Mouse (Mus musculus) naive thymus-derived CD4-positive, alpha-beta T cell, adult 2 months (primary cell): ENCODE results near the gene Srrm3.
A peak's percentile ranks its signal among the peaks of the same experiment; 100 is the strongest.

Experiments used
- DNase-seq: peaks from one replicate; pipeline ENCODE4 v3.0.0-alpha.2; 2011; ENCODE audit warnings: low read depth

Gene Srrm3

GRCm38 (mm10) chr5:135806555-135807262, at the start of gene Srrm3:
Srrm3 (plus strand) TSS chr5:135806890.
- DNase-seq: peak; percentile 97

- no peak for DNase-seq
Observed at GRCm38 (mm10) chr5:135761881-135762280, 44.8 kb upstream of the Srrm3 start.

- peak; percentile 84 for DNase-seq
Observed at GRCm38 (mm10) chr5:135763526-135763925, 43.2 kb upstream of the Srrm3 start.

DNA sequence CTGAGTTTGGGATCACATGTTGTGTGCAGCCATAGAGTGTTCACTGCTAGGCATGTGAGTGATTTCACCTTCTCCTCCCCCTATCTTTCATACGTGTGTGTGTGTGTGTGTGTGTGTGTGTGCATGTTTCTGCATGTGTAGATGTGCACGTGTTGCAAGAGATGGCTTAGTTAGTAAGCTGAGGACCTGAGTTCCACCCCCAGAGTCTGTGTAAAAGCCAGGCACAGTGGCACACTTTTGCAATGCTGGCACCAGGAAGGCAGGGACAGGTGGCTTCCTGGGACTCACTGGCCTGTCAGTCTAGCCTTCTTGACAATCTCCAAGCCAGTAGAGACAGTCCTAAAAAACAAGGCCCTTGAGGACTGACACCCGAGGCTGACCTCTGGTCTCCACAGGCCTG, 41.7 kb upstream of the Srrm3 start:
- no peak for DNase-seq

- no peak for DNase-seq
Observed at GRCm38 (mm10) chr5:135772519-135772918, 34.2 kb upstream of the Srrm3 start.

DNA sequence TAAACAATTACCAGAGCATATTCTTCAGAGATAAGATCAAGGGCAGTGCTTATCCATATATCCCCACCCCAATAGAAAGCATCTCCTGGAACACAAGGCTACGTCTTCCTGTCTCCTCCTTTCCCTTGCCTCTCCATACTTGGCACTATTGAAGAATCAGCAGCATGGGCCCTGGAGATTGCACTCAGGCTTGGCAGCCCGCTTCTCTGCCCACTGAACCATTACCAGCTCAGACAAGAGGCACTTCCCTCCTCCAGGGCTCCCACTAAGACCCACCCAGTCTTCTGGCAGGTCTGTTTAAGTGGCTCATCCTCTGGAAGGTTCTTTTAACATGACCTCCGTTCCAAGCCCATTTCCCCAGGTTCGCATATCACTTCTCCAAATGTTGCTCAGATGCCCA, 30.1 kb upstream of the Srrm3 start:
- no peak for DNase-seq

DNA sequence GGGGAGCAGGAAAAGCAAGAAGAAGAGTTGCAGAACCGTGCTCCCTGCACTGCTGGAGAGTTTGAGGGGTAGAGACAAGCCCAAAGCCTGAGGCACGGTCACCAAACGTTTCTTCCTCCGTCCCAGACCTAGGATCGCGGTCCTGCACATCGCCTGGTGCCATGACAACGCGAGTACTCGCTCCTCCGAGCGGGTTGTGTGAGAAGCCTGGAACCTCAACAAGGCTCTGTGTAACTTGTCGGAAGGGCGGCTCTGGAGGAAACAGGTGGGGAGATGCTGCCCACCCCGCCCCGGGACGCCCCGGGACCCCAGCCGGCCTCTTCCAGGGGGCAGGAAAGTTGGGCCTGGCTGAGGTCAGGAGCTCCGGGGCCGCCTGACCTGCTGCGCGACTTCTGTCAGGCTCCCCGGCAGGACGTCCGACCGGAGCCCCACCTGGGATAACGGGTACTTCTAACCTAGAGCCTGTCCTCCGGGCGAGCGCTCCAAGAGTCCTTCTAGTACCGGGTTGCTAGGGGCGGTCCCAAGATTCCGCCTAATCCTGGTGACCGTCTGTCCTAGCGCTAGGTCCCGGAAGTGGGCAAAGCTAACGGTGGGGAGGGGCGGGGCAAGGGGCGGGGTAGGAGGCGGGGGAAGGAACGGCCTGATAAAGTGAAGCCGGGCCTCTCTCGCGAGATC, 28.8 kb upstream of the Srrm3 start, which contains the start of gene Styxl1:
Gene Styxl1, minus strand, starts transcription at position 590 of the 675 bp plus-strand sequence.
- no peak for DNase-seq

DNA sequence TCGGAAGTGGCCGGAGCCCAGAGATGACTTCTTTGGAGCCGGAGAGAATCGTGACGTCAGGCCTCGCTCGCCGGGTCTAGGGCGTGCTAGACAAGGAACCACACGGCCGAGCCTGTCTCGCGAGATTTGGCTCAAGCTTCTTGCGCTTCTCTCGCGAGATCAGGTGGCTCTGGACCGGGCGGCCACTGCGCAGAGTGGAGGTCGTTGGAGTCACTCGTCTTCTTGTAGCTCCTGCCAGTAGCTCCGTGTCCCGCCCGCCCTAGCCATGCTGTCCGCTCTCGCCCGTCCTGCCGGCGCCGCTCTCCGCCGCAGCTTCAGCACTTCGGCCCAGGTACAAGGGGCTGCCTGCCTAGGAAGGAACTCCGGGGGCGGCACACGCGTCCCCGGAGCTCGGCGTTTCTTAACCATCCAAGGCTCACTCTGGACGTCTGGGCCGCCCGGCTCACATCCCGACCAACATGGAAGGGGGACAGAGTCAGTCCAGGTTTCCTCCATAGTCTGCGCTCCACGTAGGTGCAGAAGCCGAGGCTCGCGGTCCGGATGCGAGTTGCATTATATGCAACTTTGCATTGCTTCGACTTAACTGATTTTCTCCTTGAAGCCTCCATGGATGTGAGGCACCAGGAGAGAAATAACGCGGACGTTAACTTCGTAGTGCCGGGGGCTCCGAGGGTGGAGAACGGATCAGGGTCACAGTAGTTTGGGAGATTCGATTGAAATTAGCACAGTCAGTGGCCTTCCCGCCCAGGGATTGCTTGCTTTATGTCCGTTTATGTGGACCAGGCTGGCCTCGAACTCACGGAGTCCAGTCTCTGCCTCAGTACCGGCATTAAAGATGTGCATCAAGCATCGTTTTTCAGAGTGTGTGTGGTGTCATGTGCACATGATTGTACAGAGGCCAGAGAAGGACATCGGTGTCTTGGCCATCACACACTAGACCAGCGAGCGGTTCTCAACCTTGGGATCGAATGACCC, 27.9 kb upstream of the Srrm3 start, which contains the start of gene Mdh2:
Gene Mdh2, plus strand, starts transcription at position 10 of the 975 bp plus-strand sequence.
- DNase-seq: peak; percentile 100

DNA sequence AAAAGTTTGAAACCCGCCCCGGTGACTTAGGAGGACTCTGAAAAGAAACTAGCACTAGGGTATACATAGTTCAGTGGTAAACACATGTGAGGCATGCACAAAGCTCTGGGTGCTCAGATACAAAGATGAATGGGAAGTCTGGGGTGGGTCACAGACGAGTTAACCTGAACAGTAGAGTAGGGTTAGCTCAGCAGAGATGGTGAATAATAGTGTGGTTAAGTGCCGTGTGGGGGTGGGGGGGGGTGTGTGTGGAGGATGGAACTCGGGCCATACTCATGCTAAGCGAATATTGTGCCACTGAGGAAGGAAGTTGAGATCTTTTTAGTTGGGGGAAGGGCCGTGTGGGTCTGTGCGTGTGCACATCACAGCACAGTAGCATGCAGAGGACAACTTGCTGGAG, 26.4 kb upstream of the Srrm3 start:
- peak; percentile 41 for DNase-seq

GRCm38 (mm10) chr5:135782901-135783300, 23.8 kb upstream of the Srrm3 start:
- no peak for DNase-seq

DNA sequence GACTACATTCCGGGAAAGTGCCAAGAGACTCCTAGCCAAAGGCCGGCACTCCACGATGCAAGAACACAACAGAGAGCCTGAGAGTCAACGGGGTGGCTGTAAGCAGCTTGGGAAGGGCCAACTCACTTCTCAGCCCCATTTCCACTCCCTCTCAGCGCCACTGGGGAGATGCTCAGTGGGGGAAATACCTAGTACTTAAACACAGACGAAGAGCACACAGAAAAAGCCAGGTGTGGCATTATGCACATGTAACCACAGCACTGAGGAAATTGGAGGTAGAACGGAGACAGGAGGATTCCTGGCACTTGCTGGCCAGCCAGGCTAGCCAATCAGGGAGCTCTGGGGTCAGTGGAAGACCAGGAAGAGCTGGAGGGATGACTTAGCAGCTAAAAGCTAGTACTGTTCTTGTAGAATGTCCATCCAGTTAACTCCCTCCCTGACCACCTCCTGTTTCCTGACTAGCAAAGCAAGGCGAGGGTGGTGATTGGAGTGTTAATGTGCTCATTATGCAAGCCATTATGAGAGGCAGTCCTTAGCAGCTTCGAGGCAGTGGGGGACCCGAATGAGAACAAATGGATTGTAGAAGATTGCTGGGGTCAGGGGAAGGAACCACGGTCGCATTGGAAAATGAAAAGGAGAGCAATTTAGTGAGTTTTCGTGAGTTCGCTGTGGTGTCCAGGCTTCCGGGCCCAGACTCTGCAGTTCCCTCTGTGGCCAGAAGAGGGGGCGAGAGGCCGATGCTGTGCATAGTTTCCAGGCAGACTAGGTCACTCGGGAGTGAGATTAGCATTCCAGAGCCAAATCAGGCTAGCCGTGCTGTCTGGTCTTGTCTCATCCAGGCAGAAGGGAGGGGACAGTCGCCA, 12.5 kb upstream of the Srrm3 start:
- DNase-seq: peak; percentile 84

DNA sequence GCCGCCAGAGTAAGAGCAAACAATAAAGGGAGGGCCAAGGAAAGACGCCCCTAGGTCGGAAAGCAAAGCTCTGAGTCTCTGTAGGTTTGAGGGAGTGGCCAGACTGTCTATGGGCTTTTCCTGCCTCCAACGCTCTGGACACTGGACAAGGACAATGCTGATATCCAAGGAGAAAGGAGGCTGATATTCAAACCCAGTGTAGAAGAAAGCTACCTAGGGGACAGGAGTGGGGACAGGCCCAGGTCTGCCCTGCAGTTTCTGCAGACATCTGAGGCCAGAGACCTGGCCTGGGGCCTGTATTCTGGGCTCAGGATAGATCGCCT, 11.9 kb upstream of the Srrm3 start:
- no peak for DNase-seq

DNA sequence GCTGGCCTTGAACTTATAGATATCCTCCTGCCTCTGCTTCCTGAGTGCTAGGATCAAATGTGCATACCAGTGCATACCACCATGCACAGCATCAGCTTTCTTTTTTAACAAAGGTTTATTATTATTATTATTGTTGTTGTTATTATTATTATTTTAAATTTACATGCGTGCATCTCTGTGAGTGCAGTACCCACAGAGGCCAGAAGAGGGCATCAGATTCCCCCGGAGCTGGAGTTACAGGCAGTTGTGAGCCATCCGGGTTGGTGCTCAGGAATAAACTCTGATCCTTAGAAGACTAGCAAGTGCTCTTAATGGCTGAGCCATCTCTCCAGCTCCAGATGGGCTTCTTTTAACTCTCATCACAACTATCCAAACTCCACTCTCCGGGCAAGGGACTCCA, 6.9 kb upstream of the Srrm3 start:
- no peak for DNase-seq

GRCm38 (mm10) chr5:135800927-135801326, 5.8 kb upstream of the Srrm3 start:
- DNase-seq: no peak

GRCm38 (mm10) chr5:135802641-135803040, 4.0 kb upstream of the Srrm3 start:
- no peak for DNase-seq

GRCm38 (mm10) chr5:135803135-135803534, 3.6 kb upstream of the Srrm3 start:
- no peak for DNase-seq

DNA sequence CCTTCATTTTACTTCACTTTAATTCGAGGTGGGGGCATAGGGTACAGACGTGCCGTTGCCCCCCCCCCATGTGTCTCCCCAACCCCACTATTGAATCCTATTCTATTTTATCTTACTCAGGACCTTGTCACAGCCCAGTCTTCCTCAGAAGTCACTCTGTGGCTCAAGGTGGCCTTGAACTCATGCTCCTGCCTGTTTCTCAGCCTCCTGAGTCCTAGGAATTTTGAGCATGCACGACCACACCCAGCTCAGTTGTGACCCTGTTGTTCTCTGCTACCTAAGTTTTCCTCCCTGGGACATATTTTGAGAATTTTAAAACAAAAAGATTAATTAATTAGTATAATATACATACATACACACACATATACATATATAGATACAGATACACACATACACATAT, 3.0 kb upstream of the Srrm3 start:
- DNase-seq: no peak

GRCm38 (mm10) chr5:135804735-135805134, 2.0 kb upstream of the Srrm3 start:
- DNase-seq: no peak

DNA sequence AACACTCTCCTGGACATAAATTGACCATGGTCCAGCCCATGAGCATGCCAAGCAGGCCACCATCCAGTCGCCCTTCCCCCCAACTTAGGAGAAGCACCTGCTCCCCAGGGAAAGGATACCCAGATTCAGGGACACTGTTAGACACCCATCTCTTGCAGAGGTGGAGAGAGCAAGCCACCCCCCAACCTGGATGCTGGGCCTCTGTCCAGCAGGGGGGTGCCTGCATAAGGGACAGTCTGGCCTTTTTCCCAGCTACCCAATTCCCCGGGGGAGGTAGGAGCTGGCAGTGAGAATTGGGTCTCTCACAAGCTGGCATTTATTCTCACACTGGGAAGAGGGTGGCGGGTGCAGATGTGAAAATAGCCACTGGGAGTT, 560 bp downstream of the Srrm3 start:
- DNase-seq: no peak

DNA sequence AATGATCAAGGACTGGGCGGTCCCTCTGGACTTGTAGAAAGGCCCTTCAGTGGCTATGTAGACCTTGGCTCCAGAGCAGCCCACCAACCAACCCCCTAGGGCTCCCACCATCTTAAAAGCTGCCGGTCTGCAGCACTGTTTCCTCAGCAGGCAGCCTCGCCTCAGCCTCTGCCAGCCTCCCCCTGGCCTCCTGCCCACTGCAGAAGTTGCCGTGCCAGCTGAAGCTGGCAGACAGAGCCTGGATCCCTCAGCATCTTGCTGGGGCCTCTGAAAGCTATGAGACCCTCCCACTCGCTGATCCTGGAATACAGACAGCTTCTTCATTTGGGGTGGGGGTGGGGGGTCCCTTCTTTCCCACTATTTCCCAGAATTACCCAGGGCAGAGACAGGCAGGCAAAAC, 6.3 kb downstream of the Srrm3 start:
- no peak for DNase-seq

DNA sequence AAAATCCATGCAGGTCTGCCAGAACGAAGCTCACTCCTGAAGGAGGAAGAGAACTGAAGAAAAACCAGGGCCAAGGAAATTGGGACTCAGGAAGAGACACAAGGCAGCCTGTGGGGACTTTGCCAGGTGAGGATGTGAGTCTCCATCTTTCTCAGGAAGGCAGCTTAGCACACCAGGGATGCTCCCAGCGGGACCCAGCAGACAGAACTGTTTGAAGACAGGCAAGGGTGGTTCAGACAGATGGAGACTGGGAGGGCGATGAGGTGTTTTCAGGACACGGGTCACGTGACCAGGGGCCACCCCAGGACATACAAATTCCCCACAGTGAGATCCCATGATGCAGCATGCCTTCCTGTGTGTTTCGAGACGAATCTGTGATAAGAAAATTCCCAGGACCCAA, 11.8 kb downstream of the Srrm3 start:
- DNase-seq: no peak
